In the genomic region with DNA sequence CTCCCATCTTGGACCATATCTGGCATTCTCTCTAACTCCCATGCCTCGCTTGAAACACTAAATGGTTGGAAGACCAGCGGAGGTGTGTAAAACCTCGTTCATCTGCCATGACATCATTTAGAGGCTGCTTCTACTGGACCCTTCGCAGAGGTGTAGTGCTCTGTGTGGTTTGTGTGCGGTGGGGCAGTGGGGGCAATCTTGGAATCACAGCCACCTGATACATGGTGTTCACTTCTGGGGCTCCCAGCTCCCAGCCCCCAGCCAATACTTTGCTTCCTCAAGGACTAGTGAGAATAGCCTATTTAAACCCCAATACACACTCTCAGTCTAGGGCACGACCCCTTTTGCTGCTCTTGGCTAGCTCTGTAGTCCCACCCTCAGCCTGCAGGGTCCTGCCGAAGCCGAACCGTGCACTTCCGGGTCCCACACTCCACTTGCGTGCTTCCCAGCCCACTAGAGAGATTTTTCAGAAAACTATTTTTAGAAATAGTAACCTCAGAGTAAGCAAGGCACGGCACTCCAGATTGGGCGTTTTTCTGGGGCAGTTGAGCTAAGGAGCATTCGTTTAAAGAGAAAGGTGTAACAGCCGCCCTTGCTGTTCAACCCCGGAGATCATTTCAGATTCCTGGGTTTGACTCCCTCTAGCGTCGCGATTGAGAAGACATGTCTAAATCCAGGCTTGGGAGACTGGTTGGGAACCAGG, we compare ENCODE assay signal across 8 mouse cellular contexts.
A peak's percentile ranks its signal among the peaks of the same experiment; 100 is the strongest.
DNase-seq lines count a peak whose midpoint lies in the region; ATAC-seq and TF ChIP-seq lines count a peak whose summit lies in the region.

No protein-coding gene starts in this region.

- WGBS in bone marrow, adult 2 months, result 17% methylated on average over 19 of the region's 19 CpGs
- 21% methylated on average over 19 of the region's 19 CpGs for WGBS in embryonic facial prominence, embryonic 15.5 days
- WGBS in heart, embryonic 11.5 days (ENCODE audit: insufficient replicate concordance), result 19% methylated on average over 19 of the region's 19 CpGs
- 20% methylated on average over 19 of the region's 19 CpGs for WGBS in kidney, embryonic 15.5 days
- WGBS in limb, embryonic 15.5 days, result 19% methylated on average over 19 of the region's 19 CpGs
- 22% methylated on average over 19 of the region's 19 CpGs for whole genome bisulfite sequencing in midbrain, postnatal 0 days

- peak; percentile 53 for TF ChIP-seq CTCF in bone marrow, adult 2 months (IDR thresholded peaks at IDR 0.05; ENCODE audit: control insufficient read depth, insufficient read depth, low read length)
- peak; percentile 88 for TF ChIP-seq CTCF in midbrain, postnatal 0 days (IDR thresholded peaks at IDR 0.05)

- H3K27ac ChIP-seq in bone marrow, adult 2 months (ENCODE audit: control insufficient read depth, insufficient read depth, low read depth, low read length, poor library complexity), result peak overlapping the region; percentile 3; the same call in 1 of the 2 replicates
- H3K27ac ChIP-seq in embryonic facial prominence, embryonic 15.5 days (replicated peaks), result no peak overlapping the region; the same call in 1 of the 2 replicates
- peak overlapping the region; percentile 54 for H3K27ac ChIP-seq in heart, embryonic 11.5 days (ENCODE audit: low read depth, low read length)
- H3K27ac ChIP-seq in kidney, embryonic 15.5 days, result peak overlapping the region; percentile 71
- H3K27ac ChIP-seq in limb, embryonic 15.5 days, result peak overlapping the region; percentile 60; the same call in 1 of the 2 replicates
- no peak overlapping the region for H3K27ac ChIP-seq in midbrain, postnatal 0 days (ENCODE audit: low read depth, low read length)

- H3K36me3 ChIP-seq in embryonic facial prominence, embryonic 15.5 days, result no peaks in the 10 kb centered on the region
- H3K36me3 ChIP-seq in heart, embryonic 11.5 days (ENCODE audit: control insufficient read depth, insufficient read depth, low read length), result no peaks in the 10 kb centered on the region
- H3K36me3 ChIP-seq in kidney, embryonic 15.5 days, result no peaks in the 10 kb centered on the region
- H3K36me3 ChIP-seq in limb, embryonic 15.5 days, result no peaks in the 10 kb centered on the region
- H3K36me3 ChIP-seq in midbrain, postnatal 0 days (ENCODE audit: insufficient read depth, low read length), result no peaks in the 10 kb centered on the region

- H3K27me3 ChIP-seq in embryonic facial prominence, embryonic 15.5 days, result no peaks in the 10 kb centered on the region; the same call in 1 of the 2 replicates
- no peaks in the 10 kb centered on the region for H3K27me3 ChIP-seq in heart, embryonic 11.5 days (ENCODE audit: control insufficient read depth, insufficient read depth, low read length)
- no peaks in the 10 kb centered on the region for H3K27me3 ChIP-seq in kidney, embryonic 15.5 days
- H3K27me3 ChIP-seq in limb, embryonic 15.5 days, result no peaks in the 10 kb centered on the region
- H3K27me3 ChIP-seq in midbrain, postnatal 0 days (ENCODE audit: insufficient read depth, low read length), result 0 out of 2 replicates have a peak, but pooled peaks cover 4% of the 10 kb centered on the region

- H3K4me3 ChIP-seq in bone marrow, adult 2 months (replicated peaks; ENCODE audit: control insufficient read depth, low read depth, low read length), result peak overlapping the region; percentile 53
- peak overlapping the region; percentile 50 for H3K4me3 ChIP-seq in embryonic facial prominence, embryonic 15.5 days (replicated peaks)
- peak overlapping the region; percentile 50 for H3K4me3 ChIP-seq in heart, embryonic 11.5 days (ENCODE audit: low read depth, low read length)
- H3K4me3 ChIP-seq in kidney, embryonic 15.5 days (replicated peaks), result peak overlapping the region; percentile 51
- H3K4me3 ChIP-seq in limb, embryonic 15.5 days, result peak overlapping the region; percentile 48
- H3K4me3 ChIP-seq in midbrain, postnatal 0 days (ENCODE audit: low read depth, low read length), result peak overlapping the region; percentile 39

- peak; percentile 85 for DNase-seq in A20 (ENCODE audit: low read depth, low spot score)
- peak; percentile 88 for DNase-seq in midbrain, postnatal 0 days (ENCODE audit: low spot score)
- DNase-seq in spleen, postnatal 14 days (ENCODE audit: low spot score in 2 of 2), result peak; percentile 31 to 65

- peak overlapping the region; percentile 72 for H3K4me2 ChIP-seq in embryonic facial prominence, embryonic 15.5 days (replicated peaks)
- peak overlapping the region; percentile 65 for H3K4me2 ChIP-seq in heart, embryonic 11.5 days
- peak overlapping the region; percentile 66 for H3K4me2 ChIP-seq in kidney, embryonic 15.5 days
- H3K4me2 ChIP-seq in limb, embryonic 15.5 days, result peak overlapping the region; percentile 60
- H3K4me2 ChIP-seq in midbrain, postnatal 0 days (ENCODE audit: low read depth, low read length, poor library complexity, severe bottlenecking), result peak overlapping the region; percentile 70

- peak; percentile 40; the same call in 1 of the 2 replicates for ATAC-seq in embryonic facial prominence, embryonic 15.5 days (ENCODE audit: insufficient number of reproducible peaks, low FRiP score, low TSS enrichment, low read depth)
- peak; percentile 72; the same call in 1 of the 2 replicates for ATAC-seq in heart, embryonic 11.5 days (replicated peaks; ENCODE audit: insufficient number of reproducible peaks, low FRiP score, low TSS enrichment)
- ATAC-seq in kidney, embryonic 15.5 days (replicated peaks; ENCODE audit: low FRiP score), result peak; percentile 75
- ATAC-seq in limb, embryonic 15.5 days (ENCODE audit: insufficient number of reproducible peaks, low FRiP score, low TSS enrichment, low read depth), result 0 out of 2 replicates have a peak, but pooled peaks have one; percentile 63
- ATAC-seq in midbrain, postnatal 0 days (ENCODE audit: low FRiP score), result peak; percentile 79

- H3K4me1 ChIP-seq in bone marrow, adult 2 months (ENCODE audit: control insufficient read depth, insufficient read depth, low read length), result no peaks in the 10 kb centered on the region
- H3K4me1 ChIP-seq in embryonic facial prominence, embryonic 15.5 days, result peaks cover 16% of the 10 kb centered on the region
- peaks cover 7% of the 10 kb centered on the region; the same call in 1 of the 2 replicates for H3K4me1 ChIP-seq in heart, embryonic 11.5 days (ENCODE audit: control insufficient read depth, insufficient read depth, low read length)
- H3K4me1 ChIP-seq in kidney, embryonic 15.5 days, result peaks cover 23% of the 10 kb centered on the region
- H3K4me1 ChIP-seq in limb, embryonic 15.5 days, result peaks cover 4% of the 10 kb centered on the region
- H3K4me1 ChIP-seq in midbrain, postnatal 0 days (ENCODE audit: insufficient read depth, low read length), result peaks cover 4% of the 10 kb centered on the region; the same call in 1 of the 2 replicates

- H3K9me3 ChIP-seq in embryonic facial prominence, embryonic 15.5 days (replicated peaks), result no peaks in the 10 kb centered on the region
- H3K9me3 ChIP-seq in heart, embryonic 11.5 days (replicated peaks; ENCODE audit: control insufficient read depth, low read length), result no peaks in the 10 kb centered on the region
- H3K9me3 ChIP-seq in kidney, embryonic 15.5 days (replicated peaks), result no peaks in the 10 kb centered on the region
- H3K9me3 ChIP-seq in limb, embryonic 15.5 days, result no peaks in the 10 kb centered on the region
- no peaks in the 10 kb centered on the region for H3K9me3 ChIP-seq in midbrain, postnatal 0 days (ENCODE audit: low read length)

- no peak overlapping the region for H3K9ac ChIP-seq in embryonic facial prominence, embryonic 15.5 days
- H3K9ac ChIP-seq in heart, embryonic 11.5 days (ENCODE audit: low read depth, low read length), result peak overlapping the region; percentile 71
- peak overlapping the region; percentile 39 for H3K9ac ChIP-seq in kidney, embryonic 15.5 days
- H3K9ac ChIP-seq in limb, embryonic 15.5 days, result peak overlapping the region; percentile 39; the same call in 1 of the 2 replicates
- H3K9ac ChIP-seq in midbrain, postnatal 0 days (replicated peaks; ENCODE audit: low read length, poor library complexity, severe bottlenecking), result peak overlapping the region; percentile 39; the same call in 1 of the 2 replicates

- no peak for TF ChIP-seq POLR2A in bone marrow, adult 2 months (IDR thresholded peaks at IDR 0.05; ENCODE audit: borderline replicate concordance, control insufficient read depth, low read depth, low read length)

Comparison
In these comparisons a context has a peak if more than half of its experiments do, and no peak if none do; other contexts are left out.
1. H3K27ac ChIP-seq: peak in bone marrow, adult 2 months (single experiment), heart, embryonic 11.5 days (single experiment), kidney, embryonic 15.5 days (single experiment) and limb, embryonic 15.5 days (single experiment); none in embryonic facial prominence, embryonic 15.5 days (single experiment) and midbrain, postnatal 0 days (single experiment).
2. Peak in every context shown above with its lines, with median percentiles within 50 percentile points of each other: DNase-seq, H3K4me3 ChIP-seq, ATAC-seq and H3K4me2 ChIP-seq.